Mouse (Mus musculus): Measurements from ENCODE around the gene Acbd6.

- TF ChIP-seq CTCF (IDR thresholded peaks at IDR 0.05; ENCODE audit: low read depth, low read length) (no peak), POLR2A (IDR thresholded peaks at IDR 0.05; ENCODE audit: extremely low read depth, insufficient read depth, low read length) (no peak)
Measured at GRCm38 (mm10) chr1:155606156-155606531, 48.2 kb downstream of the Acbd6 start.

Measured in liver, adult 2 months (tissue).